Mouse (Mus musculus) ES-Bruce4 (cell line): ENCODE measurements at regions not wholly inside any gene's neighbourhood (a gene's known extent, or its start where the extent isn't known, plus 50 kb on each side); places are given as distances from the start of the nearest gene placed in this dataset.

Source experiments
- EP300 ChIP-seq: IDR thresholded peaks from 2 replicates; pipeline ENCODE4 v1.6.1; 2011; ENCODE audit warnings: low read depth, low read length; ENCODE audit not compliant: insufficient read depth
- POLR2A ChIP-seq: IDR thresholded peaks from one replicate; pipeline ENCODE4 v1.8.1; 2011; ENCODE audit warnings: low read length; ENCODE audit not compliant: insufficient read depth

GRCm38 (mm10) chr8:115481136-115481535, 226.5 kb downstream of the Maf start:
- no peak for TF ChIP-seq EP300
- TF ChIP-seq POLR2A, result no peak
